Mouse (Mus musculus) bone marrow, adult 2 months (tissue): ENCODE results near the gene Sel1l3. TPM values are rescaled to one million over a fixed set of nuclear protein-coding genes. Genes with fewer than 3 reads are reported as not detected.

ENCODE experiments used
- H3K27ac ChIP-seq: fragments of 200-500 bp; 2 replicates; pipeline ENCODE4 v1.5.1; 2012; ENCODE audit warnings: low read depth, mild to moderate bottlenecking, control low read depth, inconsistent platforms, low read length; ENCODE audit not compliant: control insufficient read depth, poor library complexity, insufficient read depth
- H3K4me1 ChIP-seq: fragments of 200-500 bp; 2 replicates; pipeline ENCODE4 v1.6.1; 2011; ENCODE audit warnings: low read length; ENCODE audit not compliant: control insufficient read depth, insufficient read depth
- H3K4me3 ChIP-seq: fragments of 200-500 bp; replicated peaks from 2 replicates; pipeline ENCODE3; 2011; ENCODE audit warnings: mild to moderate bottlenecking, low read depth, low read length, control low read depth; ENCODE audit not compliant: control insufficient read depth
- CTCF ChIP-seq: fragments of 200-500 bp; IDR thresholded peaks from 2 replicates; pipeline ENCODE4 v1.5.1; 2011; ENCODE audit warnings: low read length, control low read depth; ENCODE audit not compliant: control insufficient read depth, insufficient read depth
- POLR2A ChIP-seq: fragments of 200-500 bp; IDR thresholded peaks from 2 replicates; pipeline ENCODE4 v1.6.1; 2011; ENCODE audit warnings: low read depth, mild to moderate bottlenecking, control low read depth, low read length, borderline replicate concordance; ENCODE audit not compliant: control insufficient read depth
- WGBS: fragments of 180-500 bp; shearing (Covaris S2); methylation state at CpG from one replicate; pipeline ENCODE4 v1.1.7; 2018; 5-methylcytosine and 5-hydroxymethylcytosine counted together
- polyA plus RNA-seq: library from polyadenylated mRNA; stranded (reverse); fragments of >200 nt; gene quantifications from 2 replicates; pipeline ENCODE4 v1.2.4, GENCODE M21; 2011; ENCODE audit warnings: low replicate concordance; ENCODE audit not compliant: missing spikeins, insufficient read depth, insufficient read length

The Sel1l3 gene
- polyA plus RNA-seq, 1 experiment, result not detected

- WGBS, result 84% methylated on average over 8 of the region's 8 CpGs
- Histone ChIP-seq H3K4me3 (no peak overlapping the region), H3K27ac (no peak overlapping the region), H3K4me1 (no peaks in the 10 kb centered on the region)
- TF ChIP-seq CTCF (no peak), POLR2A (no peak)
Observed at GRCm38 (mm10) chr5:53161506-53162186, 52.1 kb downstream of the Sel1l3 start.

GRCm38 (mm10) chr5:53160207-53160606 lies 53.5 kb downstream of the Sel1l3 start:
- Histone ChIP-seq H3K4me1 (no peaks in the 10 kb centered on the region), H3K27ac (no peak overlapping the region), H3K4me3 (no peak overlapping the region)
- TF ChIP-seq CTCF (no peak), POLR2A (no peak)
- 83% methylated on average over 6 of the region's 6 CpGs for WGBS

GRCm38 (mm10) chr5:53159631-53160030 lies 54.1 kb downstream of the Sel1l3 start:
- 78% methylated on average over 4 of the region's 4 CpGs for WGBS
- Histone ChIP-seq H3K27ac (no peak overlapping the region), H3K4me1 (no peaks in the 10 kb centered on the region), H3K4me3 (no peak overlapping the region)
- no peak for TF ChIP-seq POLR2A
- no peak for TF ChIP-seq CTCF

GRCm38 (mm10) chr5:53159166-53159565 lies 54.6 kb downstream of the Sel1l3 start:
- Histone ChIP-seq H3K4me1 (no peaks in the 10 kb centered on the region), H3K4me3 (no peak overlapping the region), H3K27ac (no peak overlapping the region)
- WGBS, result 17% methylated on average over 3 of the region's 3 CpGs
- no peak for TF ChIP-seq CTCF
- TF ChIP-seq POLR2A, result no peak

- Histone ChIP-seq H3K4me1 (no peaks in the 10 kb centered on the region), H3K27ac (no peak overlapping the region), H3K4me3 (no peak overlapping the region)
- 82% methylated on average over 13 of the region's 13 CpGs for WGBS
- TF ChIP-seq CTCF, result no peak
- TF ChIP-seq POLR2A, result no peak
Observed at GRCm38 (mm10) chr5:53155985-53156679, 57.6 kb downstream of the Sel1l3 start.

GRCm38 (mm10) chr5:53154501-53154900 lies 59.2 kb downstream of the Sel1l3 start:
- no peaks in the 10 kb centered on the region for H3K4me1 ChIP-seq
- no peak overlapping the region for H3K4me3 ChIP-seq
- H3K27ac ChIP-seq, result no peak overlapping the region
- 53% methylated on average over 2 of the region's 2 CpGs for WGBS
- TF ChIP-seq POLR2A, result no peak
- TF ChIP-seq CTCF, result no peak

GRCm38 (mm10) chr5:53154078-53154477 lies 59.6 kb downstream of the Sel1l3 start:
- H3K27ac ChIP-seq, result no peak overlapping the region
- TF ChIP-seq CTCF (no peak), POLR2A (no peak)
- WGBS, result 31% methylated on average over 2 of the region's 2 CpGs
- H3K4me3 ChIP-seq, result no peak overlapping the region
- H3K4me1 ChIP-seq, result no peaks in the 10 kb centered on the region

GRCm38 (mm10) chr5:53153144-53153543 lies 60.6 kb downstream of the Sel1l3 start:
- TF ChIP-seq POLR2A (no peak), CTCF (no peak)
- Histone ChIP-seq H3K27ac (no peak overlapping the region), H3K4me3 (no peak overlapping the region), H3K4me1 (no peaks in the 10 kb centered on the region)
- 6% methylated on average over 5 of the region's 5 CpGs for WGBS
